Mouse (Mus musculus) liver, embryonic 13.5 days (tissue): Measurements from ENCODE around the gene B3gnt8. TPM values are rescaled to one million over a fixed set of nuclear protein-coding genes. Genes with fewer than 3 reads are reported as not detected.
A peak's percentile ranks its signal among the peaks of the same experiment; 100 is the strongest.

ENCODE experiments used
- ATAC-seq: fragments of 200-750 bp; cut with Nextera tagmentation; 2 replicates; pipeline ENCODE4 v1.8.0; 2017; ENCODE audit warnings: low read depth, mild to moderate bottlenecking, moderate number of reproducible peaks, moderate library complexity
- DNase-seq: peaks from one replicate; pipeline ENCODE4 v3.0.0; 2022
- H3K27ac ChIP-seq: fragments of 300-500 bp; sonication (generic); 2 replicates; pipeline ENCODE4 v1.5.1; 2015; ENCODE audit warnings: moderate library complexity, mild to moderate bottlenecking, inconsistent platforms
- H3K27me3 ChIP-seq: fragments of 300-500 bp; sonication (generic); 2 replicates; pipeline ENCODE4 v1.6.1; 2015; ENCODE audit warnings: mild to moderate bottlenecking, inconsistent platforms
- H3K36me3 ChIP-seq: fragments of 300-500 bp; sonication (generic); 2 replicates; pipeline ENCODE4 v1.6.1; 2015; ENCODE audit warnings: mild to moderate bottlenecking, inconsistent platforms
- H3K4me1 ChIP-seq: fragments of 300-500 bp; sonication (generic); replicated peaks from 2 replicates; pipeline ENCODE4 v1.6.1; 2015; ENCODE audit warnings: inconsistent platforms
- H3K4me2 ChIP-seq: fragments of 300-500 bp; sonication (generic); 2 replicates; pipeline ENCODE4 v1.6.1; 2015; ENCODE audit warnings: inconsistent platforms, mild to moderate bottlenecking, moderate library complexity
- H3K4me3 ChIP-seq: fragments of 300-500 bp; sonication (generic); replicated peaks from 2 replicates; pipeline ENCODE4 v1.5.1; 2015; ENCODE audit warnings: mild to moderate bottlenecking, inconsistent platforms
- H3K9ac ChIP-seq: fragments of 300-500 bp; sonication (generic); 2 replicates; pipeline ENCODE4 v1.6.1; 2015; ENCODE audit warnings: mild to moderate bottlenecking, inconsistent platforms
- H3K9me3 ChIP-seq: fragments of 300-500 bp; sonication (generic); replicated peaks from 2 replicates; pipeline ENCODE4 v1.6.1; 2016; ENCODE audit warnings: inconsistent platforms
- WGBS: fragments of 180-500 bp; shearing (Covaris S2); methylation state at CpG from one replicate; pipeline ENCODE4 v1.1.7; 2015; ENCODE audit not compliant: insufficient replicate concordance; 5-methylcytosine and 5-hydroxymethylcytosine counted together
- polyA plus RNA-seq: library from polyadenylated mRNA; unstranded; fragments of >200 nt; fragmentation: Nextera tagmentation; extraction: Ambion mirVana; gene quantifications from 2 replicates; pipeline ENCODE4 v1.2.1, GENCODE M21; 2015

The B3gnt8 gene
- polyA plus RNA-seq, 1 experiment from 2014 or later: 2.2 TPM

DNA sequence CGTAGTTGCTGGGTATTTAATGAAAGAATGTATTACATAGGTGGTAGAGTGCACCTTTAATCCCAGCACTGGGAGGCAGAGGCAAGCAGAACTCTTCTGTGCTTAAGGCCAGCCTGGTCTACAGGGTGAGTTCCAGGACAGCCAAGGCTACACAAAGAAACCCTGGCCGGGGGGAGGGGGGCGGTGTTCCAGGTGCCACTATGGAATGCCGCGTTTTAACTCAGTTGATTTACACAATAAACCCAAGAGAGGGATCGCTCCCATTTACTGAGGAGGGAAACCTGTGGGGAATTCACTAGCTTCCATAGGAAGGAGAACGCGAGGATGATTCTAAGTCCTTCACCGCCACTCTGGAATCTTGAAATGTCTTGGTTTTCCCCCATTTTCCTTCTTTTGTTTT lies 43.2 kb downstream of the B3gnt8 start:
- Histone ChIP-seq H3K9me3 (no peaks in the 10 kb centered on the region), H3K36me3 (peaks cover 43% of the 10 kb centered on the region), H3K27ac (no peak overlapping the region), H3K27me3 (peaks cover 18% of the 10 kb centered on the region), H3K4me2 (no peak overlapping the region), H3K4me3 (no peak overlapping the region), H3K4me1 (peaks cover 4% of the 10 kb centered on the region), H3K9ac (no peak overlapping the region)
- ATAC-seq (no peak), DNase-seq (no peak)
- WGBS: 81% methylated on average over 9 of the region's 9 CpGs

DNA sequence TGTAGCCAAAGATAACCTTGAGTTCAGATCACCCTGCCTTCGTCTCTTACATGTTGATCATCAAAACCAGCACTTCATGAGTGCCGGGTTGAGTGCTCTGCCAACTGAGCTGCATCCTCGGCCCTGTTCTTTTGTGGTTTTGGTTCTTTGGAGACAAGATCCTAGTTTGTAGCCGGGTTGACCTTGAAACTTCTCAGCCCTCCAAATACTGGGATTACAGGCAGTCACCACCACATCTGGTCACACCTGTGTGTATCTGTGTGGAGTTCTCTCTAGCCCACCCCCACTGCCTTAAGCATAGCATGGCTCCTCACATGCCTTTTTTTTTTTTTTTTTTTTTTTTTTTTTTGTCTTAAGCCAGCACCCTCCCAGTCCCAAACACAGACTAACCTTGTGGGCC lies 43.6 kb downstream of the B3gnt8 start:
- Histone ChIP-seq H3K9ac (no peak overlapping the region), H3K4me1 (peaks cover 9% of the 10 kb centered on the region), H3K27me3 (peaks cover 22% of the 10 kb centered on the region), H3K4me3 (no peak overlapping the region), H3K9me3 (no peaks in the 10 kb centered on the region), H3K4me2 (no peak overlapping the region), H3K36me3 (peaks cover 39% of the 10 kb centered on the region), H3K27ac (no peak overlapping the region)
- 69% methylated on average over 4 of the region's 4 CpGs for WGBS
- no peak for DNase-seq
- no peak for ATAC-seq

DNA sequence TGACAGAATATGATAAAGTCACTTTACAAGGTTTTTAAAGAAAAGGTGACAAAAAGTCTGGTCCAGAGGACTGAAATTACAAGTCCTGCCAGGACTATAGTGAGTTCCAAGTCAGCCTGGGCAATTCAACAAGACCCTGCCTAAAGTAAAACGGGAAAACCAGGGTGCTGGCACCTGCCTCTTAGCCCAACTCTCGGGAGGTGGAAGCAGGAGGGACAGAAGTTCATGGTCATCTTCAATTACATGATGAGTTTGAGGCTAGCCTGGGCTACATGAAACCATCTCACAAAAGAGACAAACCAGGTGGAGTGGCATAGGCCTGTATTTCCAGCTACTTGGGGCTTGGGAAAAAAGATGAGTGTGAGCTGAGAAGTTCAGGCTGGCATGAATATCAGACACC lies 45.2 kb downstream of the B3gnt8 start:
- no peak overlapping the region for H3K4me2 ChIP-seq
- no peaks in the 10 kb centered on the region for H3K9me3 ChIP-seq
- H3K36me3 ChIP-seq: peaks cover 23% of the 10 kb centered on the region
- peaks cover 12% of the 10 kb centered on the region for H3K4me1 ChIP-seq
- no peak overlapping the region for H3K27ac ChIP-seq
- DNase-seq (no peak), ATAC-seq (no peak)
- no peak overlapping the region for H3K4me3 ChIP-seq
- H3K27me3 ChIP-seq: peaks cover 37% of the 10 kb centered on the region
- no peak overlapping the region for H3K9ac ChIP-seq
- 60% methylated on average over 2 of the region's 2 CpGs for WGBS

DNA sequence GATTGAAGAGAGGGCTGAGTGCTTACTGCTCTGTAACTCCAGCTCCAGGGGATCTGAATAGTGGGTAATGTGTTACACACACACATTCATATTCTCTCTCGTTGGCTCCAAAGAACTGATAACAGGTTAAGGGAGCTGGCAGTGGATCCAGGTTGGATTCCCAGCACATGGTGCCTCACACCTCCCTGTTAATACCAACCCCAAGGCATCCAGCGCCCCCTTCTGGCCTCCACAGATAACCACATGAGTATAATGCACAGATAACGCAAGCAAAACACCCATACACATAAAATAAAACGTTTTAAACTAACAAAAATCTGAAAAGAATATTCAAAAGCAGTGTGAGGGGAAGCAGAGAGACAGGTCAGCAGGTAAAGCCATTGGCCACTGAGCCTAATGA lies 46.0 kb downstream of the B3gnt8 start:
- H3K4me3 ChIP-seq: no peak overlapping the region
- DNase-seq (no peak), ATAC-seq (no peak)
- no peak overlapping the region for H3K4me2 ChIP-seq
- peaks cover 15% of the 10 kb centered on the region for H3K36me3 ChIP-seq
- H3K4me1 ChIP-seq: peaks cover 12% of the 10 kb centered on the region
- no peak overlapping the region for H3K9ac ChIP-seq
- peaks cover 41% of the 10 kb centered on the region for H3K27me3 ChIP-seq
- WGBS: 47% methylated on average over 4 of the region's 4 CpGs
- H3K9me3 ChIP-seq: no peaks in the 10 kb centered on the region
- no peak overlapping the region for H3K27ac ChIP-seq

DNA sequence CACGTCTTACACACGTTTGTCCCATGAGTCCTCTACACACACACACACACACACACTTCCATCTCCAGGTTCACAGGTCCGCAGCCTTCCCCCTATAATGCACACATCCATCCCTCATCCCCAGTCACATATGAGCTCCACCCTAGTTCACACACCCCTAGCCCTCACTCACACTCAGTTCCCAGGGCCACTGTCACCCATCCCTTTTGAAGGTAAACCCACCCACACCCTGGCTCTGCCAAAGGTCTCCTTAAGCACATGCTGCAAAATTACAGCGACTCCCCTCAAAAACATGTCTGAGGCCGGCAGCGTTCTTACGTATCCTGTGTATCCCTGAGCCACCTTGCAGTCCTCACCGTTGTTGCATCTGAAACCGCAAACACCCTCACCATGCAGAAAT lies 47.8 kb downstream of the B3gnt8 start:
- no peaks in the 10 kb centered on the region for H3K36me3 ChIP-seq
- peak overlapping the region; percentile 48 for H3K4me3 ChIP-seq
- peak overlapping the region; percentile 45; the same call in 1 of the 2 replicates for H3K9ac ChIP-seq
- WGBS: 20% methylated on average over 9 of the region's 9 CpGs
- no peak overlapping the region for H3K27ac ChIP-seq
- peaks cover 17% of the 10 kb centered on the region for H3K4me1 ChIP-seq
- peak overlapping the region; percentile 68 for H3K4me2 ChIP-seq
- H3K9me3 ChIP-seq: no peaks in the 10 kb centered on the region
- peaks cover 41% of the 10 kb centered on the region for H3K27me3 ChIP-seq
- DNase-seq: no peak
- ATAC-seq: no peak

DNA sequence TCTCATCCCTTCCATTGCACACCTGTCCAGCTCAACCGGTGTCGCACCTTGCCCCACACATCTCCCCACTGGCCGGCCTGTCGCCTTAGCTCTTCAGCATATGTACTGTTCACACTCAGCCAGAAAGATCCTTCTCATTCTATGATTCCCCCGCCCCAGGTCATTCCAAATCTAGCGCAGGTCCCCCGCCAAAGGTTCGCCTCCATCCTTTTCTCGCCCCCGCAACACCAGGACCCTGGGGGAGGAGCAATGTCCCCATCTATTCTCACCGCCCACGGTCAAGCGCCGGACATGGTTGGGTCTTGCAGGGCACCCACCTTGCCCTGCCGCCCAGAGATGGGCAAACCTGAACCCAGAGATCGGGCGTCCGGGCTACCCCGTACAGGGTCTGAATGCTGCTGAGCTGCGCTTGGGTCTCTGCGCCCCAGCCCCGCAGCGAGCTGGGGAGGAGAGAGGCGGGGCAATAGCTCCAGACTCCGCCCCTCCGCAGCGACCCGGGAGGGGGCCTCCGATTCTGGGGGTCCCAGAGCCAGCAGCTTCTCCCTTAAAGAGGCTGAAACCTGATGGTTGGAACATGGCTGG lies 48.4 kb downstream of the B3gnt8 start, which contains the start of gene Tmem91:
Gene Tmem91 (minus strand): TSS at position 448 of the 582 bp plus-strand sequence.
- WGBS: 2% methylated on average over 29 of the region's 29 CpGs
- Histone ChIP-seq H3K4me2 (peak within 1 kb of the TSS; percentile 68), H3K36me3 (no peaks in the 10 kb centered on the region), H3K27ac (no peak within 1 kb of the TSS), H3K4me3 (peak within 1 kb of the TSS; percentile 48), H3K4me1 (peaks cover 22% of the 10 kb centered on the region), H3K27me3 (peaks cover 41% of the 10 kb centered on the region), H3K9ac (peak within 1 kb of the TSS; percentile 45), H3K9me3 (no peaks in the 10 kb centered on the region)
- ATAC-seq (no peak), DNase-seq (no peak)

DNA sequence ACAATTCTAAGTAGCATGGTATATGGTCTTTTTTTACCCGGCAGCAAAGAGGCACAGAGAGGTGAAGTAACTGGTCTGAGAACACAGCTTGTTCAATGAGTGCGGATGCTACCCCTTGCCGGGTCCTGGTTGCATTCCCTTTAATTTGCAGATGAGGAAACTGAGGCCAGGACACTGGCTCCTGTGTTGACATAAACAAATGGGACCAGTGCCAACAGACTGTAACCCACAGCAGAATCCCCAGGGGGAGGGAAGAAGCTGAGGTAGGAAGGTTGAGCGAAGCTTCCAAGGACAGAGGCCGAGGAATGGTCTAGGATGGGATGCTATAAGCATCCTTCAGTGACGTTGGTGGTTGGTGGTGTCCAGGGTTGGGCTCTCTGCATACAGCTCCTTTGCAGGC lies 49.0 kb downstream of the B3gnt8 start:
- Histone ChIP-seq H3K4me2 (peak overlapping the region; percentile 68), H3K27ac (no peak overlapping the region), H3K9me3 (no peaks in the 10 kb centered on the region), H3K4me1 (peaks cover 27% of the 10 kb centered on the region), H3K4me3 (no peak overlapping the region), H3K36me3 (no peaks in the 10 kb centered on the region), H3K9ac (no peak overlapping the region), H3K27me3 (peaks cover 41% of the 10 kb centered on the region)
- ATAC-seq (no peak), DNase-seq (no peak)
- 50% methylated on average over 6 of the region's 6 CpGs for WGBS

DNA sequence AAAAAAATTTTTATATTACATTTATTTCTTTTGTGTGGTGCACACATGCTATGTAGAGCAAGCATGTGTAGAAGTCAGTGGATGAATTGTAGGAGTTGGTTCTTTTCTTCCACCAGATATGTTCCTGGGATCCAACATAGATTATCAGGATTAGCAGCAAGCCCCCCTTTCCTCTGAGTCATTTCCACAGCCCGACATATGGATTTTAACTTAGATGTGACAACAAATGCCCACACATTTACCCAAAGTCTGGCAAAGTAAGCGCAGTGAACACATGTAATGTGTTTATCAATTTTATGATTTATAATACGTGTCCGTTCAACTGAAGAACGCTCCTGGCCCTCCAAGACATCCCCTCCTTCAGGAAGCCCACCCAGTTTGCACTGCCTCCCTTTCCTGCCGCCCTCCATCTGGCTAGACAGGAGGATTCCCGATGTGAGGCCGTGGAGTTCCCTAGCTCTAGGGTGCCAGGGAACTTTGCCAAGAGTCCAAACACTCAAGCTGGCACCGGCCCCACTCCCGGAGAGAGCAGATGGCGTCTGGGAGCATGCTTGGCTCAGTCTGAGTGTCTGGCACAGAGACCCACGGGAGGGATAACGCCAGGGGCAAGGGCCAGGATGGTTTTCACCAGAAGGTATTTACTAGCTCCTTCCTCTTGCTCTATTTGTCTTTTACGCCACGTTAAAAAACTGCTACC lies 49.8 kb downstream of the B3gnt8 start:
- Histone ChIP-seq H3K27ac (no peak overlapping the region), H3K4me3 (no peak overlapping the region), H3K27me3 (peaks cover 41% of the 10 kb centered on the region), H3K9ac (no peak overlapping the region), H3K4me1 (peaks cover 30% of the 10 kb centered on the region), H3K4me2 (no peak overlapping the region), H3K36me3 (no peaks in the 10 kb centered on the region), H3K9me3 (no peaks in the 10 kb centered on the region)
- 77% methylated on average over 15 of the region's 15 CpGs for whole genome bisulfite sequencing
- no peak for DNase-seq
- ATAC-seq: no peak

DNA sequence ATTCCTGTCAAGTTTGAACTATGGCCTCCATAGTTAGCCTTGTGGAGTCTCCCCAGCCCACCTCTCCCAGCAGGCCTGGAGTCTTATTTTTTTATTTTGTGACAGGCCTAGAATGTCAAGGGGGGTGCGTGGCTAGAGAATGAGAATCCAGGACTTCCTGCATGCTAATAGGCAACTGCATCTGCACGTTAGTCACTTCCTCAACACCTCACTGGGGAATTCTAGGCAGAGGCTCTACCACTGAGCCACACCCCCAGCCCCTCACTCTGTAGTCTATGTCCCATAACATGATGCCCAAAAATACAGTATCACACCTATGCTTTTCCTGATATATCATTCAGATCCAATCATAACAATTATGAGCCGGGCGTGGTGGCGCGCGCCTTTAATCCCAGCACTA lies 50.6 kb downstream of the B3gnt8 start:
- ATAC-seq (no peak), DNase-seq (no peak)
- Histone ChIP-seq H3K27me3 (peaks cover 41% of the 10 kb centered on the region), H3K9ac (no peak overlapping the region), H3K36me3 (no peaks in the 10 kb centered on the region), H3K9me3 (no peaks in the 10 kb centered on the region), H3K4me2 (no peak overlapping the region), H3K27ac (no peak overlapping the region), H3K4me3 (no peak overlapping the region), H3K4me1 (peaks cover 38% of the 10 kb centered on the region)
- WGBS: 80% methylated on average over 7 of the region's 7 CpGs

DNA sequence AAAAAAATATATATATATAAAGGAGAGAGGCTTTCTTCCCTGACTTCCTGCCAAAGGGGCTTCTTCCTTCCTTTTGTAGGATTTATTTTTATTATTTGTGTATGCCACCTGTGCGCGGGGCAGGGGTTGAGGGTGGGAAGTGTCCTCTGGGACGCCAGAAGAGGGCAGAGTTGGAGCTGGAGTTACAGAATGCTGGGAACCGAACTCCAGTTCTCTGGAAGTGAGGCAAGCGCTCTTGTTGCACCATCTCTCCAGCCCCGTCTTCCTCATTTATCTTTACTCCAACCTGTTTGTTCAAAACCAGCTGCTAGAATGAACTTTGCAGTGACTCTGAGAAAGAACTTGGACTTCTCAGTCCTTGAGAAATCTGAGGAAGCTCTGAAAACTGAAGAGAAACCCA lies 53.5 kb downstream of the B3gnt8 start:
- DNase-seq (no peak), ATAC-seq (no peak)
- no peaks in the 10 kb centered on the region for H3K9me3 ChIP-seq
- peak overlapping the region; percentile 57 for H3K9ac ChIP-seq
- H3K4me1 ChIP-seq: peaks cover 60% of the 10 kb centered on the region
- peaks cover 20% of the 10 kb centered on the region for H3K27me3 ChIP-seq
- H3K4me3 ChIP-seq: peak overlapping the region; percentile 68
- 0 out of 2 replicates have a peak, but pooled peaks cover 8% of the 10 kb centered on the region for H3K36me3 ChIP-seq
- 2% methylated on average over 6 of the region's 6 CpGs for WGBS
- peak overlapping the region; percentile 92 for H3K27ac ChIP-seq
- H3K4me2 ChIP-seq: peak overlapping the region; percentile 79

DNA sequence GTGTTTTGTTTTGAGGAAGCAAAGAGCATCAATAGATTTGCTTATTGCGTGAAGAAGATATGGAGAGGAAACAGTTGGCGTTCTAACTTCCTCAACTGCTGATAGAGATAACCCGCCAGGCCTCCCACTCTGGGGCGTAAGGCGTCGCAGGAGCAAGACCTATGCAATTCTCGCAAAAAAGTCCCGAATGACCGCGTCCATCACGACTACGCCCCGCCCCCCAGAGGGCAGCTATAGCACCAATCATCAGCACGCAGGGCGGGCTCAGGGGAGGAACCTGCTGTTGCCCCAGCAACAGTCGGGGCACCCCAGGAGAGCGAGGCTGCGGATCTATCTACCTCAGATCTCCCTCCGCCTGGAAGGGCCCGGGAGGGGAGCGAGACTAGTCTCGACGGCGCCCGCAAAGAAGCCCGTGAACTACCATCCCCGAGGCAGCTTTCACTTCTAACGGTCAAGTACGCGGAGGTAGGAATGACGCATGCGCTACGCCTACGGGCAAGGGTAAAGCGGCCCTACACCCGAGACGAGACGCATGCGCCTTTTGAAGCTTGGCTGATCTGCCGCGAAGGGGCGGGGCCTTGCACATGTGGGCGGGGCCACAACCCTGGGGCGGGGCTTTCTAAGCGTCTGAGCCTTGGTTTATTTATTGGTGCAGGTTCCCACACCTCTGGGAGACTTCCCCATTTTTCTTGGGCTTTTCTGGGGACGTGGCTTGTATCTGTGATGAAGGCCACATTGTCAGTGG lies 54.2 kb downstream of the B3gnt8 start, which contains the start of gene B9d2:
Gene B9d2 (plus strand): TSS at position 267 of the 745 bp plus-strand sequence.
- DNase-seq (peak; percentile 97), ATAC-seq (peak; percentile 96)
- no peaks in the 10 kb centered on the region for H3K9me3 ChIP-seq
- 0 out of 2 replicates have a peak, but pooled peaks cover 8% of the 10 kb centered on the region for H3K36me3 ChIP-seq
- peak within 1 kb of the TSS; percentile 92 for H3K27ac ChIP-seq
- H3K4me2 ChIP-seq: peak within 1 kb of the TSS; percentile 79
- H3K4me1 ChIP-seq: peaks cover 63% of the 10 kb centered on the region
- WGBS: under 1% methylated on average over 46 of the region's 46 CpGs
- H3K9ac ChIP-seq: peak within 1 kb of the TSS; percentile 72
- H3K27me3 ChIP-seq: peaks cover 13% of the 10 kb centered on the region
- peak within 1 kb of the TSS; percentile 68 for H3K4me3 ChIP-seq
